Mouse (Mus musculus) spleen, postnatal 14 days (tissue): Measurements from ENCODE around the gene Olfr9.
"Not testable (repeated sequence)": the region's sequence is repeated elsewhere in the genome, so short reads cannot be mapped to it uniquely, and the experiment has no call there.

Experiments
- DNase-seq, 2 experiments: peaks; one replicate each; pipeline ENCODE4 v3.0.0; 2021 to 2022; ENCODE audit warnings: low spot score in 2 of 2

The Olfr9 gene

GRCm38 (mm10) chr10:128989131-128989530 is at the start of gene Olfr9:
Gene Olfr9, plus strand, starts transcription at chr10:128989431.
- not testable (repeated sequence) for DNase-seq

- DNase-seq: no peak
Observed at GRCm38 (mm10) chr10:128940475-128941061, 48.7 kb upstream of the Olfr9 start.

- peak in 1 of 2 experiments; percentile 19 for DNase-seq
Observed at GRCm38 (mm10) chr10:128945675-128946074, 43.6 kb upstream of the Olfr9 start.

- DNase-seq: no peak
Observed at GRCm38 (mm10) chr10:128947496-128947895, 41.7 kb upstream of the Olfr9 start.

- DNase-seq: no peak
Observed at GRCm38 (mm10) chr10:128950208-128950887, 38.9 kb upstream of the Olfr9 start.

- no peak for DNase-seq
Observed at GRCm38 (mm10) chr10:128958340-128958739, 30.9 kb upstream of the Olfr9 start.

- no peak for DNase-seq
Observed at GRCm38 (mm10) chr10:128960142-128960541, 29.1 kb upstream of the Olfr9 start.

GRCm38 (mm10) chr10:128960590-128961584 is 28.3 kb upstream of the Olfr9 start, which contains the start of gene Mettl7b:
Gene Mettl7b, minus strand, starts transcription at chr10:128960988.
- DNase-seq: no peak

GRCm38 (mm10) chr10:128964961-128965360 is 24.3 kb upstream of the Olfr9 start:
- DNase-seq: no peak

GRCm38 (mm10) chr10:128965871-128966270 is 23.4 kb upstream of the Olfr9 start:
- no peak for DNase-seq

GRCm38 (mm10) chr10:128968341-128968749 is 20.9 kb upstream of the Olfr9 start:
- DNase-seq: no peak

- no peak for DNase-seq
Observed at GRCm38 (mm10) chr10:128970740-128971250, 18.4 kb upstream of the Olfr9 start.

GRCm38 (mm10) chr10:128972841-128973240 is 16.4 kb upstream of the Olfr9 start:
- no peak for DNase-seq

GRCm38 (mm10) chr10:128976395-128976794 is 12.8 kb upstream of the Olfr9 start:
- DNase-seq: no peak

GRCm38 (mm10) chr10:128977522-128978114 is 11.6 kb upstream of the Olfr9 start:
- DNase-seq: peak in 1 of 2 experiments; percentile 8

- no peak for DNase-seq
Observed at GRCm38 (mm10) chr10:128980644-128981365, 8.4 kb upstream of the Olfr9 start.

GRCm38 (mm10) chr10:128990129-128990850 is 1.1 kb downstream of the Olfr9 start:
- not testable (repeated sequence) for DNase-seq

GRCm38 (mm10) chr10:128990994-128991393 is 1.8 kb downstream of the Olfr9 start:
- no peak for DNase-seq

- no peak for DNase-seq
Observed at GRCm38 (mm10) chr10:128995796-128996195, 6.6 kb downstream of the Olfr9 start.

- DNase-seq: no peak
Observed at GRCm38 (mm10) chr10:128996523-128997040, 7.4 kb downstream of the Olfr9 start.
